Mouse (Mus musculus): ENCODE results near the gene Fgd4. TPM values are rescaled to one million over a fixed set of nuclear protein-coding genes. Genes with fewer than 3 reads are reported as not detected.

Fgd4 gene
- polyA plus RNA-seq, 1 experiment: not detected

- no peak overlapping the region for H3K4me3 ChIP-seq (ENCODE audit: insufficient read depth, low read depth, low read length)
- TF ChIP-seq POLR2A (IDR thresholded peaks at IDR 0.05; ENCODE audit: insufficient read depth, low read depth, low read length) (no peak), CTCF (IDR thresholded peaks at IDR 0.05; ENCODE audit: insufficient read depth, low read depth, low read length) (no peak)
- H3K4me1 ChIP-seq (ENCODE audit: control insufficient read depth, insufficient read depth, low read length): no peaks in the 10 kb centered on the region
- 89% methylated on average over 1 of the region's 1 CpGs for WGBS
- no peak overlapping the region for H3K27ac ChIP-seq (ENCODE audit: insufficient read depth, low read depth, low read length)
Measured at GRCm38 (mm10) chr16:16573167-16573566, 27.2 kb downstream of the Fgd4 start.

- no peak overlapping the region for H3K4me3 ChIP-seq (ENCODE audit: insufficient read depth, low read depth, low read length)
- no peak overlapping the region for H3K27ac ChIP-seq (ENCODE audit: insufficient read depth, low read depth, low read length)
- WGBS: 88% methylated on average over 3 of the region's 3 CpGs
- no peaks in the 10 kb centered on the region; the same call in 1 of the 2 replicates for H3K4me1 ChIP-seq (ENCODE audit: control insufficient read depth, insufficient read depth, low read length)
- TF ChIP-seq CTCF (IDR thresholded peaks at IDR 0.05; ENCODE audit: insufficient read depth, low read depth, low read length) (no peak), POLR2A (IDR thresholded peaks at IDR 0.05; ENCODE audit: insufficient read depth, low read depth, low read length) (no peak)
Measured at GRCm38 (mm10) chr16:16571356-16571755, 29.0 kb downstream of the Fgd4 start.

DNA sequence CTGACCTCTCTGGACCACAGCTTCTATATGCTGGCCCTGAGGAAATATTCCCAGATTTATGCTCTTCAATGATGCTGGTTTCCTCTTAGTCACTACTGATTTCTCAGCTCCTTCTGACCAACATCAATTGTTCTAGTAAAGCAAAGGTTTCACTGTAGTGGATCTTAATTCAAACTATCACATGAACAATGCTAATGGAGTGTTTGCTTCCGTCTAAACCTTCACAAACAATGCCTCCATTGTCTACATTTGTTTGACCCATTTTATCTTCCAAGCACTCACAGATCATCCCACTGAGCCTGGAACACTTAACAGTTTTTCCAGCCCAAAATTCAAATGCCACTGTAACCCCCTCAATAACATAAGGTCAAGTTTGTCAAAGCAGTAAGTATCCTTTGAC lies 33.6 kb downstream of the Fgd4 start:
- WGBS: 47% methylated on average over 1 of the region's 1 CpGs
- TF ChIP-seq POLR2A (IDR thresholded peaks at IDR 0.05; ENCODE audit: insufficient read depth, low read depth, low read length): no peak
- no peak for TF ChIP-seq CTCF (IDR thresholded peaks at IDR 0.05; ENCODE audit: insufficient read depth, low read depth, low read length)
- Histone ChIP-seq H3K4me1 (ENCODE audit: control insufficient read depth, insufficient read depth, low read length) (peaks cover 2% of the 10 kb centered on the region; the same call in 1 of the 2 replicates), H3K4me3 (ENCODE audit: insufficient read depth, low read depth, low read length) (no peak overlapping the region), H3K27ac (ENCODE audit: insufficient read depth, low read depth, low read length) (no peak overlapping the region)

DNA sequence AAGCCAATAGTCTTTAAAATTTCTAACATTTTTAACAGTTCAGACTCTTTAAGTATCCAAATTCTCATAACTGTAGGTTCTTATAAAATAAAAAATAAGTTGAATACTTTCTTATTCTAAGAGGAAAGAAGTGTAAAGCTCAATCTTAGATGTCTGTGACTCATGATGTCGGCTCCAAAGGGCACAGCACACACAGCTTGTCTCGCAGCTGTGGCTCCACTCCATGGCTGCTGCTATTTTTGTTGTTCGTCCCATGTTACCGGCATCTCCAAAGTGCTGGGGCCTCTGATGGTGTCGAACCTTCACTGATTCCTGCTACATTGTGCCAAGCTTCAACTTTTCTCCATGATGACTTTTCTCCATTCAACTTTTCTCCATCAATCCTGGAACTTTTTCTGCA lies 34.1 kb downstream of the Fgd4 start:
- peaks cover 2% of the 10 kb centered on the region; the same call in 1 of the 2 replicates for H3K4me1 ChIP-seq (ENCODE audit: control insufficient read depth, insufficient read depth, low read length)
- no peak overlapping the region for H3K4me3 ChIP-seq (ENCODE audit: insufficient read depth, low read depth, low read length)
- H3K27ac ChIP-seq (ENCODE audit: insufficient read depth, low read depth, low read length): no peak overlapping the region
- TF ChIP-seq CTCF (IDR thresholded peaks at IDR 0.05; ENCODE audit: insufficient read depth, low read depth, low read length) (no peak), POLR2A (IDR thresholded peaks at IDR 0.05; ENCODE audit: insufficient read depth, low read depth, low read length) (no peak)
- 54% methylated on average over 5 of the region's 5 CpGs for WGBS

- Histone ChIP-seq H3K4me3 (ENCODE audit: insufficient read depth, low read depth, low read length) (no peak overlapping the region), H3K4me1 (ENCODE audit: control insufficient read depth, insufficient read depth, low read length) (peaks cover 2% of the 10 kb centered on the region; the same call in 1 of the 2 replicates), H3K27ac (ENCODE audit: insufficient read depth, low read depth, low read length) (no peak overlapping the region)
- TF ChIP-seq POLR2A (IDR thresholded peaks at IDR 0.05; ENCODE audit: insufficient read depth, low read depth, low read length) (no peak), CTCF (IDR thresholded peaks at IDR 0.05; ENCODE audit: insufficient read depth, low read depth, low read length) (no peak)
Measured at GRCm38 (mm10) chr16:16565786-16566185, 34.6 kb downstream of the Fgd4 start.

- Histone ChIP-seq H3K4me1 (ENCODE audit: control insufficient read depth, insufficient read depth, low read length) (no peaks in the 10 kb centered on the region), H3K27ac (ENCODE audit: insufficient read depth, low read depth, low read length) (no peak overlapping the region), H3K4me3 (ENCODE audit: insufficient read depth, low read depth, low read length) (no peak overlapping the region)
- no peak for TF ChIP-seq CTCF (IDR thresholded peaks at IDR 0.05; ENCODE audit: insufficient read depth, low read depth, low read length)
- no peak for TF ChIP-seq POLR2A (IDR thresholded peaks at IDR 0.05; ENCODE audit: insufficient read depth, low read depth, low read length)
Measured at GRCm38 (mm10) chr16:16560718-16561117, 39.6 kb downstream of the Fgd4 start.

DNA sequence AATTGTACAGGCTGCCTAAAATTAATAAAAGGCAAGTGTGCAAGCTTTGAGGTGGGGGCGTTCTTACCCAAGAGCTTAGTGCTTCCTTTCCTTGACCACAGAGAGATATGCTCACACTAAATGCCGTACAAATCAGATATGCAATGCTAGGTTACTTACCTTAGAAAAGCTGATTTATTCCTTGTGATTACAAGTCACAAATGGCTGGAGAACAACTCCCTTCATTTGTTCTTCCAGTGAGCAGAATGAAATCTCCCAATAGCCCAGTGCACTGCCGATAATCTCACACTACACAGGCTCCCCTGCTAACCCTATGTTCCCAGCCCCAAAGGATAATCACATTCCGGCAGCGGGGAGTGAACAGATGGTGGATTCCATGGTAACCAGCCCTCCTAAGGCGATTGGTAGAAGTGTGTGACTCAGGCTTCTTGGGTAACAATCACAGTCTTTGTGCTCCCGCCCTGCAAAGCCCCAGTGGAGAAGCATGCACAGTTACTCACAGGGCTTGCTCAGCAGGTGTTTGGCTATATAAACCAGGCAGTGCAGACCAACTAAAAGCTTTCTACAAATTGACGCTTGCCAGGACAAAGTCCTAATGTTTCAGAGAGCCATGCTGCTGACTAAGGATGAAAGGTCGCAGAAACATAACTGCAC lies 40.3 kb downstream of the Fgd4 start:
- peak overlapping the region; percentile 94 for H3K27ac ChIP-seq (ENCODE audit: insufficient read depth, low read depth, low read length)
- no peaks in the 10 kb centered on the region for H3K4me1 ChIP-seq (ENCODE audit: control insufficient read depth, insufficient read depth, low read length)
- 2% methylated on average over 9 of the region's 9 CpGs for WGBS
- TF ChIP-seq POLR2A (IDR thresholded peaks at IDR 0.05; ENCODE audit: insufficient read depth, low read depth, low read length) (no peak), CTCF (IDR thresholded peaks at IDR 0.05; ENCODE audit: insufficient read depth, low read depth, low read length) (no peak)
- H3K4me3 ChIP-seq (ENCODE audit: insufficient read depth, low read depth, low read length): peak overlapping the region; percentile 34; the same call in 1 of the 2 replicates

DNA sequence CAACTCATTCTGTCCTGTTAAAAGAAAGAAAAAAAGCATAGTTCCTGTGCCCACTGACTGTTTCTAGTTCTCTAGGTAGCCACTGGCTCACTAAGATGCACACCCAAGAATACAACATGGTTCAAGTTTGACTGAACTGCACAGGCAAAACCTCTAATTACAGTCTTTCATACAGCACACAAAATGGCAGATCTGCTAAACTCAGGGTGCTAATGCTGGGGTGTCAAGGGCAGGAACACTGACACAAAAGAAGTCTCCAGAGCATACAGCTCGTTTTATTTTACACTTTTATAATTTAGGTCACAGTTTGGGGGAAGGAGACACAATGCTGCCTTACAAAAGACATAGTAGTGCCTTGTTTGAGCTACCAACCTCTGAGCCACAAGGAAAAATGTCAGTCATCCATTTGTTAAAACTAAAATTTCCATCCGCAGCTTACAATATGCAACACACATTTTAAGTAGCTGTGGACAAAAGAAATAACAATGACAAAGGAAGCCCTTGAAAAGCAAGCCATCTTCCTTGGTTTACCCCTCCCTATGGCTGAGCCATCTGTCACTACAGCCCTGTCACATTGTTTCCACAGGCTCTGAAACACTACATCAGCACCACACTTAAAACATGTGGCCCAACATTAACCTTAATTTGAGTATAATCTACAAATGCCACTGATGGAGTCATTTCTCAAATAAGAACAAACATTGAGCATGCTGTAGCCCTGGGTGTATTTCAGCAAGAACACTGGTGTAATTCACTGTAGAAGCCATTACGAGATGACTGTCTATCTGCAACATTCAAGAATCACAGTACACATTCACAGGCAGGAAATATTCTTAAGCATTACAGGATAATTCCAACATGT lies 41.1 kb downstream of the Fgd4 start:
- peak overlapping the region; percentile 20; the same call in 1 of the 2 replicates for H3K4me3 ChIP-seq (ENCODE audit: insufficient read depth, low read depth, low read length)
- H3K4me1 ChIP-seq (ENCODE audit: control insufficient read depth, insufficient read depth, low read length): peaks cover under 1% of the 10 kb centered on the region; the same call in 1 of the 2 replicates
- peak overlapping the region; percentile 94 for H3K27ac ChIP-seq (ENCODE audit: insufficient read depth, low read depth, low read length)
- WGBS: 4% methylated on average over 3 of the region's 3 CpGs
- TF ChIP-seq CTCF (IDR thresholded peaks at IDR 0.05; ENCODE audit: insufficient read depth, low read depth, low read length): no peak
- no peak for TF ChIP-seq POLR2A (IDR thresholded peaks at IDR 0.05; ENCODE audit: insufficient read depth, low read depth, low read length)

DNA sequence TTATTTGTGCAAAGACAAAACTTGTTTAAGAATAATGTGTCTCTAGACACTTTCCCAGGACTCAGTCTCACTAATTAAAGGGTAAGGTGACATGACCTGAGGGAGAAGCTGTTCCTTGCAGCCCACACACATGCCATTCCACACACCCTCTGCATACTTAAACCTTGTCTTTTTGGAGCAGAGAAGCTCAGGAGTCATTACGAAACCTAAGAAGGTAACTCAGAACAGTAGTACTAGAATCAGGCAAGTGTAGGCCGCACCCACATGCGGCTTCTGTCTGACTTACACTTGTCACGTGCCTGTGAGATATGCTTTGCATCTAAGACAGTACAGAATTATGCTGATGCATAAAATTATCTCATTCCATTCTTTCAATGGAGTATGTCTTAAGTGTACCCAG lies 42.6 kb downstream of the Fgd4 start:
- TF ChIP-seq CTCF (IDR thresholded peaks at IDR 0.05; ENCODE audit: insufficient read depth, low read depth, low read length): no peak
- TF ChIP-seq POLR2A (IDR thresholded peaks at IDR 0.05; ENCODE audit: insufficient read depth, low read depth, low read length): no peak
- Histone ChIP-seq H3K4me3 (ENCODE audit: insufficient read depth, low read depth, low read length) (no peak overlapping the region), H3K4me1 (ENCODE audit: control insufficient read depth, insufficient read depth, low read length) (peaks cover 3% of the 10 kb centered on the region), H3K27ac (ENCODE audit: insufficient read depth, low read depth, low read length) (peak overlapping the region; percentile 16; the same call in 1 of the 2 replicates)
- WGBS: 33% methylated on average over 4 of the region's 4 CpGs

All from olfactory bulb, adult 2 months (tissue).